23 mouse cellular contexts compared by ENCODE assay signal in the genomic region with DNA sequence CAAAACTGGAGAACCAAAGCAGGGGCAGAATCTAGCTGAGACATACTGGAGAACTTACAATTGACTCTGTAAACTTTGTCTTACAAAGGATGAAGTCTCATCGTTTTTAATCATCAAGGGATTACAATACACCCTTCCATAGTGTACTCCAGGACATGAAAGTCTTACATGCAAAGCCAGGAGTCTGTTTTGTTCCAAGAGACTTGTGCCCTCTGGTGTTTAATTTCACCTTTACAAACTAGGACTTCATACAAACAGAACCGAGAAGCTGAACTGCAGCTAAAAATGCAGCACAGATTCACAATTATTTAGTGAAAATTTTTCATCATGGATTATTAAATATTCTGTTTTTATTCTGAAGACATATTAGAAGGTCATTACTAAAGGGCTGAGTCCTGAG. TPM values are rescaled to one million over a fixed set of nuclear protein-coding genes. Genes with fewer than 3 reads are reported as not detected.
DNase-seq lines count a peak whose midpoint lies in the region; ATAC-seq and TF ChIP-seq lines count a peak whose summit lies in the region.
"Had no signal": no experiment of that assay in that cellular context is flagged by ENCODE, and none has a peak within 500 bp of the region (broad histone marks: within the 10 kb centered on the region; RNA-seq: fewer than 3 reads in every experiment).

No protein-coding gene starts in this region.

- TF ChIP-seq CTCF in heart, postnatal 0 days (IDR thresholded peaks at IDR 0.05; ENCODE audit: low read depth): peak; percentile 40; the same call in 1 of the 2 replicates
- TF ChIP-seq CTCF in liver, adult 2 months (IDR thresholded peaks at IDR 0.05; ENCODE audit: low read depth, low read length): 0 out of 2 replicates have a peak, but pooled peaks have one; percentile 9
- no peak; a peak in 1 of 6 replicates for TF ChIP-seq CTCF in MEL (IDR thresholded peaks at IDR 0.05 in 2 of 3, conservative IDR thresholded peaks at IDR 0.05 in 1 of 3; ENCODE audit: control insufficient read depth in 1 of 3, insufficient read depth in 1 of 3, low read depth in 2 of 3, low read length in 3 of 3, poor library complexity in 1 of 3, severe bottlenecking in 1 of 3)

- WGBS in heart, postnatal 0 days: 61% methylated on average over 2 of the region's 2 CpGs
- 24% methylated on average over 2 of the region's 2 CpGs for WGBS in liver, adult 2 months
- 85% methylated on average over 2 of the region's 2 CpGs for WGBS in liver, embryonic 11.5 days

- H3K27me3 ChIP-seq in heart, postnatal 0 days (ENCODE audit: control insufficient read depth, insufficient read depth, low read length): no peaks in the 10 kb centered on the region
- no peaks in the 10 kb centered on the region for H3K27me3 ChIP-seq in liver, adult 2 months (ENCODE audit: control insufficient read depth, insufficient read depth, low read length)
- no peaks in the 10 kb centered on the region for H3K27me3 ChIP-seq in liver, embryonic 11.5 days (replicated peaks; ENCODE audit: control insufficient read depth, insufficient read depth, low read length)
- H3K27me3 ChIP-seq in MEL (ENCODE audit: control insufficient read depth in 1 of 2, insufficient read depth in 2 of 2, low read length in 2 of 2): no peaks in the 10 kb centered on the region
- H3K27me3 ChIP-seq: embryonic facial prominence, embryonic 12.5 days; heart, embryonic 15.5 days; limb, embryonic 12.5 days; neural tube, embryonic 13.5 days had no signal

- no peak overlapping the region for H3K27ac ChIP-seq in heart, postnatal 0 days (ENCODE audit: low read depth)
- no peak overlapping the region for H3K27ac ChIP-seq in liver, adult 2 months (replicated peaks; ENCODE audit: insufficient read depth, low read depth, low read length)
- H3K27ac ChIP-seq in liver, embryonic 11.5 days (ENCODE audit: low read depth, low read length): no peak overlapping the region
- no peak overlapping the region for H3K27ac ChIP-seq in MEL (ENCODE audit: control insufficient read depth, low read depth, low read length)
- H3K27ac ChIP-seq: embryonic facial prominence, embryonic 12.5 days; heart, embryonic 15.5 days; limb, embryonic 12.5 days; liver, embryonic 14.5 days; neural tube, embryonic 13.5 days had no signal

- H3K79me2 ChIP-seq in liver, adult 2 months (ENCODE audit: control insufficient read depth, insufficient read depth, low read length): no peaks in the 10 kb centered on the region
- H3K79me2 ChIP-seq in MEL (ENCODE audit: control insufficient read depth, insufficient read depth, low read length, poor library complexity): no peaks in the 10 kb centered on the region

- H3K36me3 ChIP-seq in heart, postnatal 0 days (replicated peaks; ENCODE audit: control insufficient read depth, insufficient read depth, low read length): no peaks in the 10 kb centered on the region
- no peaks in the 10 kb centered on the region for H3K36me3 ChIP-seq in liver, adult 2 months (ENCODE audit: control insufficient read depth, insufficient read depth, low read length)
- no peaks in the 10 kb centered on the region for H3K36me3 ChIP-seq in liver, embryonic 11.5 days (ENCODE audit: control insufficient read depth, insufficient read depth, low read length)
- H3K36me3 ChIP-seq in MEL (ENCODE audit: control insufficient read depth in 1 of 2, insufficient read depth in 2 of 2, low read length in 2 of 2): no peaks in the 10 kb centered on the region
- H3K36me3 ChIP-seq: embryonic facial prominence, embryonic 12.5 days; heart, embryonic 15.5 days; limb, embryonic 12.5 days; neural tube, embryonic 13.5 days had no signal

- no peak overlapping the region for H3K9ac ChIP-seq in heart, postnatal 0 days (replicated peaks; ENCODE audit: low read depth, low read length)
- H3K9ac ChIP-seq in liver, adult 2 months (ENCODE audit: low read depth, low read length): no peak overlapping the region
- H3K9ac ChIP-seq in liver, embryonic 11.5 days (ENCODE audit: low read depth, low read length): no peak overlapping the region
- H3K9ac ChIP-seq in MEL (ENCODE audit: control insufficient read depth, low read depth, low read length, poor library complexity, severe bottlenecking): no peak overlapping the region
- H3K9ac ChIP-seq: embryonic facial prominence, embryonic 12.5 days; heart, embryonic 15.5 days; limb, embryonic 12.5 days; liver, embryonic 14.5 days; neural tube, embryonic 13.5 days had no signal

- TF ChIP-seq POLR2A in liver, adult 2 months (IDR thresholded peaks at IDR 0.05; ENCODE audit: extremely low read depth, insufficient read depth, low read length): no peak
- no peak for TF ChIP-seq POLR2A in MEL (IDR thresholded peaks at IDR 0.05; ENCODE audit: control insufficient read depth in 1 of 2, insufficient read depth in 1 of 2, low read depth in 1 of 2, low read length in 2 of 2, poor library complexity in 1 of 2)

- TF ChIP-seq EP300 in heart, postnatal 0 days (IDR thresholded peaks at IDR 0.05; ENCODE audit: low read depth): no peak
- TF ChIP-seq EP300 in MEL (IDR thresholded peaks at IDR 0.05; ENCODE audit: low read depth in 1 of 2, low read length in 2 of 2): no peak

- H3K4me3 ChIP-seq in heart, postnatal 0 days (ENCODE audit: low read depth, low read length): no peak overlapping the region
- H3K4me3 ChIP-seq in liver, adult 2 months (ENCODE audit: insufficient read depth, low read depth, low read length): no peak overlapping the region
- H3K4me3 ChIP-seq in liver, embryonic 11.5 days (ENCODE audit: low read depth, low read length): no peak overlapping the region
- no peak overlapping the region for H3K4me3 ChIP-seq in MEL (ENCODE audit: control insufficient read depth in 1 of 2, insufficient read depth in 1 of 2, low read depth in 2 of 2, low read length in 2 of 2)
- H3K4me3 ChIP-seq: embryonic facial prominence, embryonic 12.5 days; heart, embryonic 15.5 days; limb, embryonic 12.5 days; neural tube, embryonic 13.5 days had no signal

- H3K4me1 ChIP-seq in heart, postnatal 0 days (ENCODE audit: control insufficient read depth, insufficient read depth): no peaks in the 10 kb centered on the region
- H3K4me1 ChIP-seq in liver, adult 2 months (ENCODE audit: control insufficient read depth, insufficient read depth, low read length): no peaks in the 10 kb centered on the region
- H3K4me1 ChIP-seq in liver, embryonic 11.5 days (replicated peaks; ENCODE audit: control insufficient read depth, insufficient read depth, low read length): no peaks in the 10 kb centered on the region
- H3K4me1 ChIP-seq in MEL (ENCODE audit: control insufficient read depth in 1 of 2, insufficient read depth in 2 of 2, low read length in 2 of 2): no peaks in the 10 kb centered on the region
- H3K4me1 ChIP-seq: embryonic facial prominence, embryonic 12.5 days; heart, embryonic 15.5 days; limb, embryonic 12.5 days; neural tube, embryonic 13.5 days had no signal

- H3K4me2 ChIP-seq in heart, postnatal 0 days (ENCODE audit: low read depth, low read length): no peak overlapping the region
- no peak overlapping the region for H3K4me2 ChIP-seq in liver, embryonic 11.5 days
- H3K4me2 ChIP-seq: embryonic facial prominence, embryonic 12.5 days; heart, embryonic 15.5 days; limb, embryonic 12.5 days; midbrain, embryonic 11.5 days; neural tube, embryonic 13.5 days had no signal

- no peaks in the 10 kb centered on the region for H3K9me3 ChIP-seq in heart, postnatal 0 days (replicated peaks; ENCODE audit: control insufficient read depth, low read length)
- no peaks in the 10 kb centered on the region for H3K9me3 ChIP-seq in liver, embryonic 11.5 days (ENCODE audit: control insufficient read depth, low read length)
- H3K9me3 ChIP-seq in MEL (replicated peaks; ENCODE audit: insufficient read depth, low read length): no peaks in the 10 kb centered on the region
- H3K9me3 ChIP-seq: embryonic facial prominence, embryonic 12.5 days; heart, embryonic 15.5 days; limb, embryonic 12.5 days; neural tube, embryonic 13.5 days had no signal

- peak; percentile 7; the same call in 1 of the 2 replicates for TF ChIP-seq RAD21 in MEL (IDR thresholded peaks at IDR 0.05; ENCODE audit: low read depth, low read length)

- DNase-seq in heart, postnatal 0 days (ENCODE audit: low spot score): no peak
- DNase-seq in heart, postnatal 10 days: no peak
- peak; percentile 17 for DNase-seq in liver, adult 2 months (ENCODE audit: extremely low read depth, low read depth, low spot score)
- no peak for DNase-seq in liver, embryonic 11.5 days (ENCODE audit: low spot score)
- DNase-seq in 416B (ENCODE audit: low read depth) (peak; percentile 47), MEL (ENCODE audit: low read depth, low spot score) (no peak)
- DNase-seq in natural killer cell, adult 2 months (ENCODE audit: low spot score in 2 of 2): no peak
- DNase-seq: adrenal gland, postnatal 10 days; cerebellum, adult 2 months; cerebellum, postnatal 25 days; gastrocnemius, postnatal 14 days; kidney, adult 18-20 months; kidney, postnatal 10 days; lung, postnatal 10 days; retina, postnatal 1 day; right cerebral cortex, postnatal 25 days; thymus, postnatal 25 days had no signal

- ATAC-seq in heart, postnatal 0 days (ENCODE audit: insufficient read depth, low read depth): no peak
- ATAC-seq in liver, embryonic 11.5 days (replicated peaks; ENCODE audit: low FRiP score): no peak

- intact Hi-C loops in heart, postnatal 10 days (cut with DNase I): loop anchor here (1.0 kb wide), 1 partner anchor 293 kb away; no protein-coding TSS in a partner anchor

TF ChIP-seq in MEL, 35 proteins besides CTCF, POLR2A, EP300 and RAD21:
- no peak for TF ChIP-seq JUND (IDR thresholded peaks at IDR 0.05; ENCODE audit: low read depth, low read length)
- TF ChIP-seq SMC3 (IDR thresholded peaks at IDR 0.05; ENCODE audit: low read depth, low read length): peak; percentile 21; the same call in 1 of the 2 replicates

RNA-seq across cellular contexts. Expression of a gene that starts 53.8 kb away (rescaled TPM):
- 0.31 and 2.1 TPM in 2 replicates for total RNA-seq in heart, postnatal 0 days (2014; rRNA removed; ENCODE audit: low replicate concordance)
- 0.96 and 1.2 TPM in 2 replicates for polyA plus RNA-seq in heart, postnatal 0 days (2015; fragmentation: Nextera tagmentation; extraction: Ambion mirVana)
- 1 to 10 TPM; 1.2 to 2.3 TPM for total RNA-seq in heart, postnatal 10 days (2021)
- 0.54 and 0.74 TPM in 2 replicates for total RNA-seq in liver, adult 2 months (2014; rRNA removed)
- 0.15 and 0.20 TPM in 2 replicates for polyA plus RNA-seq in liver, adult 2 months (2012; rRNA removed)
- polyA plus RNA-seq in liver, embryonic 11.5 days (2014; fragmentation: Nextera tagmentation; extraction: Ambion mirVana): 2.2 and 2.9 TPM in 2 replicates
- 0.23 and 0.46 TPM in 2 replicates for total RNA-seq in MEL (2012; rRNA removed)
- polyA plus RNA-seq in MEL (2012; ENCODE audit: insufficient read depth in 1 of 2, insufficient read length in 2 of 2, low read depth in 1 of 2, low replicate concordance in 2 of 2, missing spikeins in 1 of 2): under 1 TPM in 1 of 2 experiments, not detected in 1; 0.84 TPM

Comparison
In these comparisons a context has a peak if more than half of its experiments do, and no peak if none do; other contexts are left out.
1. DNase-seq: peak in liver, adult 2 months (single experiment) and 416B (single experiment); none in heart, postnatal 0 days (single experiment), heart, postnatal 10 days (0 of 2), liver, embryonic 11.5 days (single experiment), MEL (single experiment) and natural killer cell, adult 2 months (0 of 2).
2. CTCF ChIP-seq: peak in heart, postnatal 0 days (single experiment) and liver, adult 2 months (single experiment); none in MEL (0 of 3).